Comparison of ENCODE assay signal across 22 mouse cellular contexts in the genomic region with DNA sequence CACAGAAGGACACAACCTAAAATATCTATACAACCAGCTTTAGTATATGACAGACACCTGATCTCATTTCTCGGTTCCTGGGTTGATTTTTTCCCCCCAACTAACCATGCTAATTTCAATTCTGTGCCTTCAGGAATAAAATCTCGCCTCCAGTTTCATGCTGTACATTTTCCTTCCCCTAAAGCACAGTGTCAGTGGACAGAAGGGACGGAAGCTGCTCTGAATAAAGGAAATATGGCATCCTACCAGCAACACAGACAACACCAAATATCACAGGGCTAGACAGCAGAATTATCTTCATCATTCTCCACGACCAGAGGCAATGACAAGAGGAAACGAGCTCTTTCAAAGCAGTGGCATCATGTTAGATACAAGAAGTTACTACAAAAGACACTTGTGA.
"Had no signal": no experiment of that assay in that cellular context is flagged by ENCODE, and none has a peak within 500 bp of the region (broad histone marks: within the 10 kb centered on the region; RNA-seq: fewer than 3 reads in every experiment).

No protein-coding gene starts in this region.

- ATAC-seq: liver, embryonic 12.5 days had no signal

- H3K9me3 ChIP-seq: limb, embryonic 10.5 days; limb, embryonic 13.5 days; liver, embryonic 12.5 days; liver, embryonic 15.5 days; lung, embryonic 15.5 days; neural tube, embryonic 12.5 days; neural tube, embryonic 15.5 days had no signal

- DNase-seq: kidney, postnatal 25 days; liver; lung, adult 18-20 months; lung, postnatal 10 days; lung, postnatal 4 days; midbrain, embryonic 14.5 days; right cerebral cortex, adult 18-20 months; right cerebral cortex, postnatal 14 days; right cerebral cortex, postnatal 4 days; thymus, adult 2 months; thymus, postnatal 14 days; thymus, postnatal 4 days had no signal

- H3K9ac ChIP-seq: limb, embryonic 13.5 days; liver, embryonic 12.5 days; liver, embryonic 15.5 days; lung, embryonic 15.5 days; neural tube, embryonic 12.5 days; neural tube, embryonic 15.5 days had no signal

- H3K27me3 ChIP-seq: limb, embryonic 13.5 days; liver, embryonic 12.5 days; liver, embryonic 15.5 days; lung, embryonic 15.5 days; neural tube, embryonic 12.5 days; neural tube, embryonic 15.5 days had no signal

- H3K4me2 ChIP-seq: limb, embryonic 13.5 days; liver, embryonic 12.5 days; liver, embryonic 15.5 days; lung, embryonic 15.5 days; midbrain, embryonic 11.5 days; neural tube, embryonic 12.5 days; neural tube, embryonic 15.5 days had no signal

- H3K36me3 ChIP-seq: limb, embryonic 10.5 days; limb, embryonic 13.5 days; liver, embryonic 12.5 days; liver, embryonic 15.5 days; lung, embryonic 15.5 days; neural tube, embryonic 12.5 days; neural tube, embryonic 15.5 days had no signal

- H3K4me3 ChIP-seq: limb, embryonic 10.5 days; limb, embryonic 13.5 days; liver, embryonic 12.5 days; liver, embryonic 15.5 days; lung, embryonic 15.5 days; neural tube, embryonic 12.5 days; neural tube, embryonic 15.5 days had no signal

- H3K27ac ChIP-seq: kidney, postnatal 0 days; limb, embryonic 10.5 days; limb, embryonic 13.5 days; liver, embryonic 12.5 days; liver, embryonic 15.5 days; lung, embryonic 15.5 days; neural tube, embryonic 12.5 days; neural tube, embryonic 15.5 days; stomach, postnatal 0 days had no signal

- H3K4me1 ChIP-seq: limb, embryonic 10.5 days; limb, embryonic 13.5 days; liver, embryonic 12.5 days; liver, embryonic 15.5 days; lung, embryonic 15.5 days; neural tube, embryonic 12.5 days; neural tube, embryonic 15.5 days had no signal
